Mouse (Mus musculus): ENCODE measurements around the gene Retnlg.

GRCm38 (mm10) chr16:48899868-48900267, 27.4 kb downstream of the Retnlg start:
- TF ChIP-seq POLR2A (IDR thresholded peaks at IDR 0.05; ENCODE audit: borderline replicate concordance, control insufficient read depth, low read depth, low read length): no peak
- TF ChIP-seq CTCF (IDR thresholded peaks at IDR 0.05; ENCODE audit: control insufficient read depth, insufficient read depth, low read length): no peak

Measured in bone marrow, adult 2 months (tissue).